Mouse (Mus musculus) forebrain, embryonic 14.5 days (tissue): ENCODE measurements around the gene Eci2. TPM values are rescaled to one million over a fixed set of nuclear protein-coding genes. Genes with fewer than 3 reads are reported as not detected.
A peak's percentile ranks its signal among the peaks of the same experiment; 100 is the strongest.
"Not testable (repeated sequence)": the region's sequence is repeated elsewhere in the genome, so short reads cannot be mapped to it uniquely, and the experiment has no call there.

ENCODE experiments used
- ATAC-seq: fragments of 200-750 bp; cut with Nextera tagmentation; 2 replicates; pipeline ENCODE4 v1.8.0; 2017; ENCODE audit warnings: mild to moderate bottlenecking, moderate library complexity
- DNase-seq: peaks from one replicate; pipeline ENCODE4 v3.0.0-alpha.2; 2015; ENCODE audit warnings: low spot score
- H3K27ac ChIP-seq: fragments of 300-500 bp; sonication (generic); 2 replicates; pipeline ENCODE4 v1.5.1; 2014; ENCODE audit warnings: low read depth, mild to moderate bottlenecking, control low read depth, low read length, moderate library complexity
- H3K27me3 ChIP-seq: fragments of 300-500 bp; sonication (generic); replicated peaks from 2 replicates; pipeline ENCODE4 v1.6.1; 2014; ENCODE audit warnings: low read length, control low read depth, mixed read lengths; ENCODE audit not compliant: control insufficient read depth, insufficient read depth
- H3K36me3 ChIP-seq: fragments of 300-500 bp; sonication (generic); 2 replicates; pipeline ENCODE4 v1.6.1; 2014; ENCODE audit warnings: low read length, control low read depth; ENCODE audit not compliant: control insufficient read depth, insufficient read depth
- H3K4me1 ChIP-seq: fragments of 300-500 bp; sonication (generic); 2 replicates; pipeline ENCODE4 v1.6.1; 2014; ENCODE audit warnings: antibody characterized with exemption, low read length, control low read depth; ENCODE audit not compliant: control insufficient read depth, insufficient read depth
- H3K4me2 ChIP-seq: fragments of 300-500 bp; sonication (generic); 2 replicates; pipeline ENCODE4 v1.6.1; 2014; ENCODE audit warnings: mild to moderate bottlenecking, control low read depth, low read length
- H3K4me3 ChIP-seq: fragments of 300-500 bp; sonication (generic); 2 replicates; pipeline ENCODE4 v1.5.1; 2014; ENCODE audit warnings: low read depth, low read length, control low read depth
- H3K9ac ChIP-seq: fragments of 300-500 bp; sonication (generic); 2 replicates; pipeline ENCODE4 v1.6.1; 2014; ENCODE audit warnings: mild to moderate bottlenecking, low read length, control low read depth, moderate library complexity
- H3K9me3 ChIP-seq: fragments of 300-500 bp; sonication (generic); replicated peaks from 2 replicates; pipeline ENCODE4 v1.6.1; 2016; ENCODE audit warnings: low read length, control low read depth, mixed read lengths; ENCODE audit not compliant: control insufficient read depth
- WGBS: fragments of 180-500 bp; shearing (Covaris S2); extraction: QIAGEN DNeasy Blood & Tissue Kit; methylation state at CpG from one replicate; pipeline ENCODE4 v1.1.7; 2014; 5-methylcytosine and 5-hydroxymethylcytosine counted together
- polyA plus RNA-seq: library from polyadenylated mRNA; unstranded; fragments of >200 nt; fragmentation: Nextera tagmentation; extraction: Ambion mirVana; gene quantifications from 2 replicates; pipeline ENCODE4 v1.2.1, GENCODE M21; 2014

The Eci2 gene
- polyA plus RNA-seq, 1 experiment from 2014 or later: 158 TPM

- no peak for DNase-seq
- H3K4me2 ChIP-seq: no peak overlapping the region
- H3K4me1 ChIP-seq: no peaks in the 10 kb centered on the region
- no peaks in the 10 kb centered on the region for H3K27me3 ChIP-seq
- no peak overlapping the region for H3K9ac ChIP-seq
- ATAC-seq: no peak
- no peaks in the 10 kb centered on the region for H3K36me3 ChIP-seq
- no peaks in the 10 kb centered on the region for H3K9me3 ChIP-seq
- H3K4me3 ChIP-seq: no peak overlapping the region
- H3K27ac ChIP-seq: no peak overlapping the region
- 93% methylated on average over 4 of the region's 4 CpGs for WGBS
These were observed 6.7 kb upstream of the Eci2 start for GRCm38 (mm10) chr13:35033571-35033970.

- no peak overlapping the region for H3K27ac ChIP-seq
- ATAC-seq (no peak), DNase-seq (no peak)
- H3K27me3 ChIP-seq: no peaks in the 10 kb centered on the region
- WGBS: 81% methylated on average over 4 of the region's 4 CpGs
- H3K9ac ChIP-seq: no peak overlapping the region
- no peaks in the 10 kb centered on the region for H3K9me3 ChIP-seq
- no peak overlapping the region for H3K4me2 ChIP-seq
- no peak overlapping the region for H3K4me3 ChIP-seq
- no peaks in the 10 kb centered on the region for H3K36me3 ChIP-seq
- no peaks in the 10 kb centered on the region for H3K4me1 ChIP-seq
These were observed 4.8 kb upstream of the Eci2 start for GRCm38 (mm10) chr13:35031684-35032082.

- H3K27me3 ChIP-seq: no peaks in the 10 kb centered on the region
- no peak overlapping the region for H3K4me3 ChIP-seq
- H3K36me3 ChIP-seq: no peaks in the 10 kb centered on the region
- DNase-seq: peak; percentile 16
- no peaks in the 10 kb centered on the region for H3K4me1 ChIP-seq
- H3K9ac ChIP-seq: no peak overlapping the region
- no peak overlapping the region for H3K27ac ChIP-seq
- H3K9me3 ChIP-seq: no peaks in the 10 kb centered on the region
- no peak overlapping the region for H3K4me2 ChIP-seq
- ATAC-seq: no peak
- WGBS: 89% methylated on average over 7 of the region's 7 CpGs
These were observed 4.2 kb upstream of the Eci2 start for GRCm38 (mm10) chr13:35030979-35031683.

GRCm38 (mm10) chr13:35028365-35028764 is 1.5 kb upstream of the Eci2 start:
- H3K27me3 ChIP-seq: no peaks in the 10 kb centered on the region
- no peak overlapping the region for H3K4me2 ChIP-seq
- DNase-seq: no peak
- ATAC-seq: no peak
- H3K9me3 ChIP-seq: no peaks in the 10 kb centered on the region
- no peak overlapping the region for H3K9ac ChIP-seq
- 91% methylated on average over 3 of the region's 3 CpGs for WGBS
- H3K4me1 ChIP-seq: no peaks in the 10 kb centered on the region
- H3K36me3 ChIP-seq: no peaks in the 10 kb centered on the region
- H3K27ac ChIP-seq: no peak overlapping the region
- H3K4me3 ChIP-seq: no peak overlapping the region

- not testable (repeated sequence) for DNase-seq, H3K27ac ChIP-seq, H3K4me3 ChIP-seq, H3K9ac ChIP-seq, H3K4me1 ChIP-seq, H3K27me3 ChIP-seq, ATAC-seq, H3K9me3 ChIP-seq, H3K36me3 ChIP-seq, H3K4me2 ChIP-seq
- 69% methylated on average over 1 of the region's 1 CpGs for WGBS
These were observed 3.5 kb downstream of the Eci2 start for GRCm38 (mm10) chr13:35023401-35023800.

GRCm38 (mm10) chr13:35020383-35020782 is 6.5 kb downstream of the Eci2 start:
- no peak for DNase-seq
- Histone ChIP-seq H3K9ac (no peak overlapping the region), H3K27me3 (no peaks in the 10 kb centered on the region), H3K4me3 (no peak overlapping the region), H3K9me3 (no peaks in the 10 kb centered on the region), H3K27ac (no peak overlapping the region), H3K4me2 (no peak overlapping the region), H3K36me3 (no peaks in the 10 kb centered on the region), H3K4me1 (no peaks in the 10 kb centered on the region)
- WGBS: 72% methylated on average over 3 of the region's 3 CpGs
- no peak for ATAC-seq

- no peak overlapping the region for H3K4me3 ChIP-seq
- H3K9ac ChIP-seq: no peak overlapping the region
- WGBS: 77% methylated on average over 7 of the region's 7 CpGs
- H3K4me2 ChIP-seq: no peak overlapping the region
- H3K9me3 ChIP-seq: no peaks in the 10 kb centered on the region
- no peaks in the 10 kb centered on the region for H3K4me1 ChIP-seq
- no peak overlapping the region for H3K27ac ChIP-seq
- ATAC-seq: no peak
- no peaks in the 10 kb centered on the region for H3K36me3 ChIP-seq
- no peak for DNase-seq
- H3K27me3 ChIP-seq: no peaks in the 10 kb centered on the region
These were observed 7.9 kb downstream of the Eci2 start for GRCm38 (mm10) chr13:35018866-35019536.

- Histone ChIP-seq H3K9ac (no peak overlapping the region), H3K4me3 (no peak overlapping the region), H3K36me3 (no peaks in the 10 kb centered on the region), H3K9me3 (no peaks in the 10 kb centered on the region), H3K4me1 (no peaks in the 10 kb centered on the region), H3K27me3 (no peaks in the 10 kb centered on the region), H3K4me2 (no peak overlapping the region), H3K27ac (no peak overlapping the region)
- DNase-seq: no peak
- WGBS: 82% methylated on average over 6 of the region's 6 CpGs
- no peak for ATAC-seq
These were observed 9.5 kb downstream of the Eci2 start for GRCm38 (mm10) chr13:35017392-35017791.

GRCm38 (mm10) chr13:35016067-35016466 is 10.8 kb downstream of the Eci2 start:
- Histone ChIP-seq H3K9me3 (no peaks in the 10 kb centered on the region), H3K4me1 (no peaks in the 10 kb centered on the region), H3K4me3 (no peak overlapping the region), H3K27me3 (no peaks in the 10 kb centered on the region), H3K36me3 (no peaks in the 10 kb centered on the region), H3K4me2 (no peak overlapping the region), H3K9ac (no peak overlapping the region), H3K27ac (no peak overlapping the region)
- ATAC-seq (no peak), DNase-seq (no peak)
- WGBS: 100% methylated on average over 1 of the region's 1 CpGs
